Mouse (Mus musculus) cerebellum, adult 8-10 months (tissue): ENCODE data around the gene Gpx4.

Experiments
- DNase-seq: peaks from one replicate; pipeline ENCODE4 v3.0.0; 2022

Gene Gpx4

DNA sequence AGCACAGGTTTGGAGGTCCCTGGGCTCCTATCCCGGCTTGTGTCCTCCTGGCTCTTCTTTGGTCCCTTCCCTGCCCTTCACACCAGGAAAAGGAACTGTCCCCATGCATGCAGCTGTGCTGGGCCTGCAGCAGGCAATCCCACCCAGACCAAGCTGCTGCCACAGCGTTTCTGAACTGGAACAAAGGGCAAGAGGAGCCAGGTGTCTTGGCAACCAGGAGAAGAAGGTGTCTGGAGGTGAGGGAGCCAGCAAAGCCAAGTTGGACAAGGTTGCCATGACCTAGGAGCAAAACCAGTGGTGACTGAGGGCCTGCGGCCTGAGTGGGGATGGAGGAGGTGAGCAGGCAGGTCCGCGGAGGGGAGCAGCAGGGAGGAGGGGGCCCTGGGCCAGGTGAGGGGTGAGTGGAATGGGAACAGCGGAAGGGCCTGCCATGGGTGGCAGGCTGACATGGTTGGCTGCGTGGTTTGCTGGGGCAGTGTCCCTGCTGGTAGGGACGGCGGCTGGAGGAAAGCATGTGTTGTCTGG is at the start of gene Gpx4:
Gpx4 (plus strand) TSS at position 126 of the 525 bp plus-strand sequence.
- no peak for DNase-seq

GRCm38 (mm10) chr10:79997819-79998218 is 49.1 kb upstream of the Gpx4 start:
- DNase-seq: peak; percentile 72

- DNase-seq: no peak
These were observed 45.0 kb upstream of the Gpx4 start for GRCm38 (mm10) chr10:80001945-80002344.

GRCm38 (mm10) chr10:80002829-80003228 is 44.1 kb upstream of the Gpx4 start:
- no peak for DNase-seq

DNA sequence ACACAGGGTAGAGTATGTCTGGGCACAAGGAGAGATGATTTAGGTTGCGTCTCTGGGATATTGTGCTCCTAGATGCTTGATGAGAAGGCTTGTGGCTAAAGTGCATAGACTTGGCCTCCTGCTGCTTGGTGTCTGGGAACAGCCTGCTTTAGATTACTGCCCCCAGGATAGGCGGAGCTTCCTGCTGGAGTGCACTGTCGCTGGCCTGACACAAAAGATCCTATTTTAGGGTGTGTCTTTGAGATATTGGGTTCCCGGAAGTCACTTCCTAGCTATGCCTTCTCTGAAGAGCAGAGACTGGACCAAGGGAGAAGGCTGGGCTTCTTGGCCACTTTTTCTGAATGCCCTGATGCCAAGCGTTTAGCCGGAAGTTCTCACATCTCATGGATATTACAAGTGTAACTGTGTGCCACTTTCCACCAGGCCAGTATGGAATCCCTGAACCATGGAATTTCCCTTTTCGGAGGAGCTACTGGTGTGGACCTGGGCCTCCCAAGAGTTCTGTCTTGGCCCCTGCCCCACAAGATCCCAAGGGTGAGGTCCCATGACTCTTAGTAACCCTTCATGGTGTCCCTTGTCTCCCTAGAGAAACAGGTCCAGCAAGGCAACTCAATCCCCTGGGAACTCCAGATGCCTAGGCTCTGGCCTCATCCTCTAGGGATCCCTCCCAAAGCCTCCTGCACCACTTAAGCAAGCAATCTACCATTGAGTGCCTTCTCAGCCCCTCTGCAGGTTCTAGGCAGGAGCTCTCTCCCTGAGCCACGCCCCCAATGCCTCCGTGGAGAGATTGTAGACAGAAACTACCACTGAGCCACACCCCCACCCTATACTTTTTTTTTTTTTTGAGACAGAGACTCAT is 43.4 kb upstream of the Gpx4 start:
- DNase-seq: no peak

- no peak for DNase-seq
These were observed 42.7 kb upstream of the Gpx4 start for GRCm38 (mm10) chr10:80004233-80004705.

GRCm38 (mm10) chr10:80011740-80012139 is 35.2 kb upstream of the Gpx4 start:
- DNase-seq: no peak

GRCm38 (mm10) chr10:80013609-80014008 is 33.4 kb upstream of the Gpx4 start:
- no peak for DNase-seq

DNA sequence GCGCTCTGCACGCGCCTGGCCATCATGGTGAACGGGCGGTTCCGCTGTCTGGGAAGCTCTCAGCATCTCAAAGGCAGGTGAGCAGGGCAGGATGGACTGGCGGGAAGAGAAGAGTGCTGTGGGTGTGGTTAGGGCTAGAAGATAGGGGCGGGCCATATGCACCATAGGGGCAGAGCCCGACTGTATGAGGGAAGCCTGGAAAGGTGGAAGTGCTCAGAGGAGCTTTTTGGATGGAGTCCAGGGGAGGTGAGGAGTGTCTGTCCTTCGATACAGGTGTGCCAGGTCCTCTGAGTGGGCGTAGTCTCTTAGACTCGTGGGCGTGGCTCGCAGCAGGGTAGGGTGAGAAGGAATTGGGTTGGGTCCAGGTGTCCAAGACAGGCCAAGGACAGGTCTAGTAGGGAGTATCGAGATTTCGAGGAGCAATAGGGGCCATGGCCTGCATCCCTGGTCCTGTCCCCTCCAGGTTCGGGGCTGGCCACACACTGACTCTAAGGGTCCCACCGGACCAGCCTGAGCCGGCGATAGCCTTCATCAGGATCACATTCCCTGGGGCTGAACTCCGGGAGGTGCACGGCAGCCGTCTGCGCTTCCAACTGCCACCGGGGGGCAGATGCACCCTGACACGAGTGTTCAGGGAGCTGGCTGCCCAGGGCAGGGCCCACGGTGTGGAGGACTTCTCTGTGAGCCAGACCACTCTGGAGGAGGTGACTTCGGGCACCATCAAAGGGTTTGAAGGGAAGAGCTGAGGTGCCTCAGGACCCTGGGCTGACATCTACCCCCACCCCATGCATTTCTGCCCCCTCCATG is 32.3 kb upstream of the Gpx4 start:
- DNase-seq: no peak

DNA sequence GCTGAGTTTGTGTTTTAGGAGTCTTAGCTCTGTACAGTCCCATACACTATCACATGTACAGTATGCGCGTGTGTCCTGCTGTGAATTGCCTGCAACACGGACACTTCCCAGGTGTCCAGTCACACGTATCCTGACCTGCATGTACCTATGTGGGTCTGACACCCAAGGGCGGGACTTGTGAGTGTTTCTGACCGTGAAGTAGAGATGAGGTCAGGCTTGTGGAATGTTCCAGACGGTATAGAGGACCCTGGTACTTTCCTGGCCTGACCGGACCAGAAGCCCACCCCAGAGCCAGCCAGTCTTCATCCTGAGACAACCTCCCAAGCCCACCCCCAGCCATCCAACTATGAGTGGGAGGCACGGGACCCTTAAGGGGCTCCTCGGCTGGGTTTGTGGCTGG is 31.4 kb upstream of the Gpx4 start:
- no peak for DNase-seq

- DNase-seq: no peak
These were observed 30.5 kb upstream of the Gpx4 start, which contains the start of gene Arhgap45 for GRCm38 (mm10) chr10:80016511-80016910. Gene Arhgap45 (plus strand): TSS chr10:80016653.

DNA sequence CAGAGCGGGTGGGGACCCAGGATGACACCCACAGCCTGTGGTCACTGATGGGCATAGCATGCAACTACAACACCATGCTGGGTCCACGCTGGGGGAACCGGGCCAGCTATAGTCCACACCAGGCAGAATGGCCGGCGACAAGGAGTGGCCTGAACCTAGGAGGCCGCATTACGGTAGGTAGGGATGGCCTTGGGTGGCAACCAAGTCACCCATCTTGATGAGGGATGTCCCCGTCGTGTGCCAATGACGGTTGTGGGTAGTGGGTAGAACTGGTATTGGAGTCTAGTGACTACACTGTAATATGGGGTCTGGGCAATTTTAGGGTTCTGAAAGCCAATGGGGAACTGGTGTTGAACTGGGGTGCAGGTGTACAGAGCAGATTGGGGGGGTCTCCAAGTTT is 30.0 kb upstream of the Gpx4 start:
- no peak for DNase-seq

DNA sequence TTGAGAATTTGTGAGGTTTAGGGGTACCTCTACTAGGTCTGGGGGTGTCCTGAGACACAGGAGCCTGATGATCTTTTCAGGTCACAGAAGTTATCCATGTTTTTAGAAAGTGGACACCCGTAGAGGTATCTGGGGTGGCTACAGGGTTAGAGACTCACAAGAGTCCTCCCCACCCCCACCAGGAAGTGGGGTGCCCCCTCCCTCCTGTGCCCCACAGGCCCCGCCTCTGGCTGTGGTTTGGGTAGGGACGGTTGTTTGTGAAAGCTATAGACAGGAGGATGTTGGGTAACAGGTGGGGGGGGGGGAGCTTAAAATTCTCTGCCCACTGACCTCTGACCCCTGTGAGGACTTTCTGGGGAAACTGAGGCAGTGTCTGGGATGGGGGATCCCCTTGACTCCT is 29.6 kb upstream of the Gpx4 start:
- DNase-seq: no peak

GRCm38 (mm10) chr10:80017771-80018170 is 29.2 kb upstream of the Gpx4 start:
- DNase-seq: no peak

GRCm38 (mm10) chr10:80018739-80019297 is 28.1 kb upstream of the Gpx4 start:
- DNase-seq: no peak

DNA sequence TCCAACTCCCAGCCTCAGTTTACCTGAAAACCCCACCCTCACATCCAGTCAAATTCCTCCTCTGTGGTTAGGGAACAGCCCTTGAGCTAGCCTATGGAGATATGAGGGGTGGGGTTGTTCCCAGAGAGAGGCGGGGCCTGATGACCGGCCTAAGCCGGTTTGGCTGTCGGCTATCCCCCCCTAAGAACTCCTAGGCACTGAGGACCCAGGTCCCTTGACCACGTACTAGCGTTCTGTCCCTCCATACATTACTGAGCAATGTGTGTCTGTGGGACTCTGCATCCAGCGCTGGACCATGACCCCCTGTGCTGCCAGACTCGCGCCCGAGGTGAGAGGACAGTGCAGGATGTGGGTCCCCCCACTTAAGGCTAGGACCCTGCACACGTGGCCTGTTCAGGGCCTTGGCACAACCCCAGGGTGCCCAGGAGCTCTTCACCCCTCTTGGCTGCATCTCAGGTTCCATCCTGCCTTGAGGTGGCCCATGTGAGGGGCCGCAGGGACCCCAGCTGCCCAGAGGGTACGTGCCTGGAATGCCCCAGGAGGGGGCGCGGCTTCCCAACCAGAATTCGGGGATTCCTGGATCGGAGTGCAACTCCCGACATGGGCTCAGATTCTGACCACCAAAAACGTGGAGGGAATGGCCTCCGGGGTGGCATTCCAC is 27.4 kb upstream of the Gpx4 start:
- no peak for DNase-seq

DNA sequence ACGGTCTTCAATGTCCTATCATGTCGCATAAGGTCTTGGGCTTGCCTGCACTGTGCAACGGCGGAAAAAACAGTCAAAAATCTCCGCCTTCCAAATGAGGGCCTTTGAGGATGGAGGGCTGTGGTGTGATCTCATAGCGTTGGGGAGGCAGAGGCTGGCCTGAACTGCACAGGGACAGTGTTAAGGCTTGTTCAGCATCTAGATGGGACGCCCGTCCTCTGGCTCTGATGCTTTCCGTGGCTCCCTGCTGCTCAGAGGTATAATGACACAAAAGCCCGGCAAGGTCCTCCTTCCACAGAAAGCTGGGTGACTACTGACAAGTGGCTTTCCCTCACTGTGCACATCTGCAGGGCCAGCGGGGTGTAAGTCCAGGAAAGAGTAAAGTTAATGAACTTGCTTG is 26.8 kb upstream of the Gpx4 start:
- DNase-seq: no peak

DNA sequence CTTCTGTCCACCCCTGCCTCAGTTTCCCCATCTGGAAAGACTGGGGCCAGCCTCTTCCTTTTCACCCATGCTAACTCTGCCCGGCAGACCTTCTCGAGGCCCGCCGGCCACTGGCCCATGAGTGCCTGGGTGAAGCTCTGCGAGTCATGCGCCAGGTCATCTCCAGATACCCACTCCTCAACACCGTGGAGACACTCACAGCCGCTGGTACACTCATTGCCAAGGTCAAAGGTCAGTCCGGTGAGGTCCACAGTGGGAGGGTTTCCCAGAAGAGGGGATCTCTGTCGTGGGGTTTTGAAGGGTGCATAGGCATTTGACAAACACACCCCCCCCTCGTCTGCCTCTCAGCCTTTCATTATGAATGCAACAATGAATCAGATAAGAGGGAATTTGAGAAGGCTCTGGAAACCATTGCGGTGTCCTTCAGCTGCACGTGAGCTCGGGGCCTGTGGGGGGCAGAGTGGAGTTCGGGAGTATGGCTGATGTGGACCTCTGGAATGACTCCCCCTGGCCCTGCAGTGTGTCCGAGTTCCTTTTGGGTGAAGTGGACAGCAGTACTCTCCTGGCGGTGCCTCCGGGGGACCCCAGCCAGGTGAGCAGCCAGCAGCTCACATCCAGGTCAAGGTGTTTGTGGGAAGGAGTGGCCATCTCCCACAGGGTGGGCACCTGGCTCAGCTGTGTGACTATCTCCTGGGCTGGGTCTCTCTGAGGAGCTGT is 26.2 kb upstream of the Gpx4 start:
- no peak for DNase-seq

DNA sequence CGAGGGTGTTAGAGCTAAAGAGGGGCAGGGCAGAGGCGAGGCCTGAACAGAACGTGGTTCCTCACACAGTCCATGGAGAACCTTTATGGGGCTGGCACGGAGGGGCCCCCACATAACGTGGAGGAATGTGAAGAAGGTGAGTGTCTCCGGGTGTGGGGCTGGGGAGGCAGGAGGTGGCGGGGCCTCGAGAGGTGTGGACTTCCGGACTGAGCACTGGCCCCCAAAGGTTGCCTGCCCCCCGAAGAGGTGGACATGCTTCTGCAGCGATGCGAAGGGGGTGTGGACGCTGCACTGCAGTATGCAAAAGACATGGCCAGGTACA is 25.7 kb upstream of the Gpx4 start:
- no peak for DNase-seq

GRCm38 (mm10) chr10:80022164-80022563 is 24.8 kb upstream of the Gpx4 start:
- no peak for DNase-seq

- no peak for DNase-seq
These were observed 24.2 kb upstream of the Gpx4 start for GRCm38 (mm10) chr10:80022806-80023205.

DNA sequence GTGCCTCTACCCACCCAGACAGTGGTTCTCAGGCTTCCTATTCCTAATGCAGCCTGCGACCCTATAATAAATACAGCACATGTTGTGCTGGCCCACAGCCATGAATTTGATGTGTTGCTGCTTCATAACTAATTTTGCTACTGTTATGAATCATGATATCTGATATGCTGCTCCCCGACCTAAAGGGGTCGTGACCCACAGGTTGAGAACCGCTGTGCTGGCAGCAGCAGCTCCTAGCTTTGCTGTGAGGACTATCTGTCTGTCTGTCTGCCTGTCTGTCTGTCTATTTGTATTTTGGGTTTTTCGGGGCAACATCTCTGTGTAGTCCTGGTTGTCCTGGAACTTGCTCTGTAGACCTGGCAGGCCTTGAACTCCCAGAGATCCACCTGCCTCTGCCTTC is 23.2 kb upstream of the Gpx4 start:
- DNase-seq: no peak
